In genomic region chr5:124018651-124019050, GRCm38 (mm10) we compare ENCODE assay signal across 10 mouse cellular contexts. TPM values are rescaled to one million over a fixed set of nuclear protein-coding genes. Genes with fewer than 3 reads are reported as not detected.
DNase-seq lines count a peak whose midpoint lies in the region; ATAC-seq and TF ChIP-seq lines count a peak whose summit lies in the region.
"Had no signal": no experiment of that assay in that cellular context is flagged by ENCODE, and none has a peak within 500 bp of the region (broad histone marks: within the 10 kb centered on the region; RNA-seq: fewer than 3 reads in every experiment).

No protein-coding gene starts in this region.

- TF ChIP-seq CTCF in liver, postnatal 0 days (IDR thresholded peaks at IDR 0.05; ENCODE audit: low read depth), result no peak

- H3K4me2 ChIP-seq in hindbrain, embryonic 13.5 days, result no peak overlapping the region
- no peak overlapping the region for H3K4me2 ChIP-seq in hindbrain, embryonic 12.5 days (replicated peaks)
- no peak overlapping the region for H3K4me2 ChIP-seq in midbrain, embryonic 13.5 days (replicated peaks)
- H3K4me2 ChIP-seq in liver, postnatal 0 days (ENCODE audit: low read depth, low read length), result peak overlapping the region; percentile 6

- H3K36me3 ChIP-seq in hindbrain, embryonic 13.5 days, result peaks cover 15% of the 10 kb centered on the region
- H3K36me3 ChIP-seq in hindbrain, embryonic 12.5 days, result peaks cover 9% of the 10 kb centered on the region; the same call in 1 of the 2 replicates
- 0 out of 2 replicates have a peak, but pooled peaks cover 8% of the 10 kb centered on the region for H3K36me3 ChIP-seq in midbrain, embryonic 13.5 days
- H3K36me3 ChIP-seq in midbrain, embryonic 10.5 days, result peaks cover 48% of the 10 kb centered on the region
- no peaks in the 10 kb centered on the region for H3K36me3 ChIP-seq in liver, postnatal 0 days (replicated peaks; ENCODE audit: insufficient read depth, low read length)

- WGBS in hindbrain, embryonic 13.5 days, result 84% methylated on average over 9 of the region's 9 CpGs
- 84% methylated on average over 9 of the region's 9 CpGs for WGBS in hindbrain, embryonic 12.5 days
- 87% methylated on average over 9 of the region's 9 CpGs for WGBS in midbrain, embryonic 13.5 days
- WGBS in midbrain, embryonic 10.5 days, result 90% methylated on average over 9 of the region's 9 CpGs
- 47% methylated on average over 9 of the region's 9 CpGs for WGBS in liver, postnatal 0 days (ENCODE audit: insufficient replicate concordance)

- H3K9me3 ChIP-seq in hindbrain, embryonic 13.5 days, result no peaks in the 10 kb centered on the region
- no peaks in the 10 kb centered on the region for H3K9me3 ChIP-seq in hindbrain, embryonic 12.5 days (replicated peaks)
- H3K9me3 ChIP-seq in midbrain, embryonic 13.5 days, result no peaks in the 10 kb centered on the region
- H3K9me3 ChIP-seq in midbrain, embryonic 10.5 days (replicated peaks), result no peaks in the 10 kb centered on the region
- H3K9me3 ChIP-seq in liver, postnatal 0 days (ENCODE audit: low read length), result no peaks in the 10 kb centered on the region

- TF ChIP-seq EP300 in liver, postnatal 0 days (IDR thresholded peaks at IDR 0.05; ENCODE audit: low read depth), result no peak

- peak overlapping the region; percentile 20 for H3K27ac ChIP-seq in hindbrain, embryonic 13.5 days
- no peak overlapping the region for H3K27ac ChIP-seq in hindbrain, embryonic 12.5 days
- H3K27ac ChIP-seq in midbrain, embryonic 13.5 days, result 0 out of 2 replicates have a peak overlapping the region, but pooled peaks have one; percentile 48
- no peak overlapping the region for H3K27ac ChIP-seq in midbrain, embryonic 10.5 days (replicated peaks)
- H3K27ac ChIP-seq in liver, postnatal 0 days (ENCODE audit: low read depth), result peak overlapping the region; percentile 72; the same call in 1 of the 2 replicates

- no peak for ATAC-seq in hindbrain, embryonic 13.5 days (ENCODE audit: low FRiP score)
- no peak for ATAC-seq in hindbrain, embryonic 12.5 days (ENCODE audit: low FRiP score)
- ATAC-seq in midbrain, embryonic 13.5 days, result no peak
- no peak for ATAC-seq in liver, postnatal 0 days

- H3K9ac ChIP-seq in hindbrain, embryonic 13.5 days, result no peak overlapping the region
- H3K9ac ChIP-seq in hindbrain, embryonic 12.5 days, result no peak overlapping the region
- H3K9ac ChIP-seq in midbrain, embryonic 13.5 days (replicated peaks), result no peak overlapping the region
- no peak overlapping the region; the same call in 1 of the 2 replicates for H3K9ac ChIP-seq in liver, postnatal 0 days (replicated peaks)

- peak; percentile 9 to 17 for DNase-seq in cerebellum, postnatal 25 days
- DNase-seq in cerebellum, postnatal 10 days, result no peak
- no peak for DNase-seq in midbrain, embryonic 10.5 days (ENCODE audit: low spot score)
- no peak for DNase-seq in liver, postnatal 0 days
- no peak for DNase-seq in layer of hippocampus, postnatal 10 days (ENCODE audit: low spot score in 2 of 2)
- DNase-seq: B cell, adult 2 months; cerebellum, adult 9-10 months had no signal

- peaks cover 81% of the 10 kb centered on the region for H3K4me1 ChIP-seq in hindbrain, embryonic 13.5 days (replicated peaks)
- peaks cover 74% of the 10 kb centered on the region for H3K4me1 ChIP-seq in hindbrain, embryonic 12.5 days
- peaks cover 88% of the 10 kb centered on the region for H3K4me1 ChIP-seq in midbrain, embryonic 13.5 days (replicated peaks)
- H3K4me1 ChIP-seq in midbrain, embryonic 10.5 days, result peaks cover 96% of the 10 kb centered on the region
- H3K4me1 ChIP-seq in liver, postnatal 0 days (ENCODE audit: insufficient read depth), result peaks cover 86% of the 10 kb centered on the region

- H3K27me3 ChIP-seq in hindbrain, embryonic 13.5 days, result no peaks in the 10 kb centered on the region
- no peaks in the 10 kb centered on the region for H3K27me3 ChIP-seq in hindbrain, embryonic 12.5 days
- H3K27me3 ChIP-seq in midbrain, embryonic 13.5 days, result no peaks in the 10 kb centered on the region
- H3K27me3 ChIP-seq in midbrain, embryonic 10.5 days (ENCODE audit: low read depth, poor library complexity, severe bottlenecking), result no peaks in the 10 kb centered on the region
- no peaks in the 10 kb centered on the region for H3K27me3 ChIP-seq in liver, postnatal 0 days (ENCODE audit: insufficient read depth, low read length)

- H3K4me3 ChIP-seq in hindbrain, embryonic 13.5 days, result no peak overlapping the region
- no peak overlapping the region for H3K4me3 ChIP-seq in hindbrain, embryonic 12.5 days
- H3K4me3 ChIP-seq in midbrain, embryonic 13.5 days (replicated peaks), result no peak overlapping the region
- no peak overlapping the region for H3K4me3 ChIP-seq in midbrain, embryonic 10.5 days
- H3K4me3 ChIP-seq in liver, postnatal 0 days (ENCODE audit: low read depth, low read length), result no peak overlapping the region

RNA-seq across cellular contexts. Expression of gene Vps37b, which starts 13.4 kb away (rescaled TPM):
- polyA plus RNA-seq in hindbrain, embryonic 13.5 days (2015; fragmentation: Nextera tagmentation; extraction: Ambion mirVana), result 79.3 and 84.7 TPM in 2 replicates
- polyA plus RNA-seq in hindbrain, embryonic 12.5 days (2016; fragmentation: Nextera tagmentation; extraction: Ambion mirVana), result 70.8 and 78.6 TPM in 2 replicates
- 71.5 and 79.3 TPM in 2 replicates for polyA plus RNA-seq in midbrain, embryonic 13.5 days (2015; fragmentation: Nextera tagmentation; extraction: Ambion mirVana)
- polyA plus RNA-seq in midbrain, embryonic 10.5 days (2016; fragmentation: Nextera tagmentation; extraction: Ambion mirVana), result 58.1 and 69.2 TPM in 2 replicates
- 16.4 and 17.6 TPM in 2 replicates for polyA plus RNA-seq in liver, postnatal 0 days (2015; fragmentation: Nextera tagmentation; extraction: Ambion mirVana)
- 10 to 100 TPM; 38.4 to 41.6 TPM for total RNA-seq in layer of hippocampus, postnatal 10 days (2021)

RNA-seq across cellular contexts. Expression of gene Hip1r, which starts 45.2 kb away (rescaled TPM):
- 21.4 and 25.5 TPM in 2 replicates for polyA plus RNA-seq in hindbrain, embryonic 13.5 days (2015; fragmentation: Nextera tagmentation; extraction: Ambion mirVana)
- polyA plus RNA-seq in hindbrain, embryonic 12.5 days (2016; fragmentation: Nextera tagmentation; extraction: Ambion mirVana), result 14.4 and 20.4 TPM in 2 replicates
- polyA plus RNA-seq in midbrain, embryonic 13.5 days (2015; fragmentation: Nextera tagmentation; extraction: Ambion mirVana), result 19.0 and 20.1 TPM in 2 replicates
- polyA plus RNA-seq in midbrain, embryonic 10.5 days (2016; fragmentation: Nextera tagmentation; extraction: Ambion mirVana), result 6.6 and 9.2 TPM in 2 replicates
- polyA plus RNA-seq in liver, postnatal 0 days (2015; fragmentation: Nextera tagmentation; extraction: Ambion mirVana), result 10.1 and 13.5 TPM in 2 replicates
- 10 to 100 TPM; 63.7 to 70.1 TPM for total RNA-seq in layer of hippocampus, postnatal 10 days (2021)

Comparison
In these comparisons a context has a peak if more than half of its experiments do, and no peak if none do; other contexts are left out.
1. DNase-seq: peak in cerebellum, postnatal 25 days (2 of 2); none in cerebellum, postnatal 10 days (0 of 2), midbrain, embryonic 10.5 days (single experiment), liver, postnatal 0 days (single experiment) and layer of hippocampus, postnatal 10 days (0 of 2).
2. H3K27ac ChIP-seq: peak in hindbrain, embryonic 13.5 days (single experiment), midbrain, embryonic 13.5 days (single experiment) and liver, postnatal 0 days (single experiment); none in hindbrain, embryonic 12.5 days (single experiment) and midbrain, embryonic 10.5 days (single experiment).